Mouse (Mus musculus) liver, adult 2 months (tissue): ENCODE measurements around the gene Casp7. TPM values are rescaled to one million over a fixed set of nuclear protein-coding genes. Genes with fewer than 3 reads are reported as not detected.

ENCODE experiments used
- DNase-seq: peaks from one replicate; pipeline ENCODE4 v3.0.0-alpha.2; 2011; ENCODE audit warnings: low read depth, low spot score; ENCODE audit errors: extremely low read depth
- H3K27ac ChIP-seq: fragments of 200-500 bp; replicated peaks from 2 replicates; pipeline ENCODE4 v1.5.1; 2012; ENCODE audit warnings: low read depth, mild to moderate bottlenecking, control low read depth, inconsistent platforms, low read length; ENCODE audit not compliant: insufficient read depth
- H3K27me3 ChIP-seq: fragments of 200-500 bp; 2 replicates; pipeline ENCODE4 v1.6.1; 2012; ENCODE audit warnings: mild to moderate bottlenecking, moderate library complexity, low read length, inconsistent platforms; ENCODE audit not compliant: control insufficient read depth, insufficient read depth
- H3K36me3 ChIP-seq: fragments of 200-500 bp; 2 replicates; pipeline ENCODE4 v1.6.1; 2012; ENCODE audit warnings: low read length, inconsistent platforms; ENCODE audit not compliant: control insufficient read depth, insufficient read depth
- H3K4me1 ChIP-seq: fragments of 200-500 bp; 2 replicates; pipeline ENCODE4 v1.6.1; 2011; ENCODE audit warnings: low read length; ENCODE audit not compliant: control insufficient read depth, insufficient read depth
- H3K4me3 ChIP-seq: fragments of 200-500 bp; 2 replicates; pipeline ENCODE4 v1.5.1; 2011; ENCODE audit warnings: low read depth, mild to moderate bottlenecking, control low read depth, low read length, moderate library complexity; ENCODE audit not compliant: insufficient read depth
- H3K79me2 ChIP-seq: fragments of 200-500 bp; 2 replicates; pipeline ENCODE4 v1.6.1; 2012; ENCODE audit warnings: inconsistent platforms, mild to moderate bottlenecking, low read length, moderate library complexity; ENCODE audit not compliant: control insufficient read depth, insufficient read depth
- H3K9ac ChIP-seq: fragments of 200-500 bp; 2 replicates; pipeline ENCODE4 v1.6.1; 2012; ENCODE audit warnings: low read depth, mild to moderate bottlenecking, control low read depth, inconsistent platforms, low read length
- CTCF ChIP-seq: fragments of 200-500 bp; IDR thresholded peaks from 2 replicates; pipeline ENCODE4 v1.5.1; 2011; ENCODE audit warnings: low read depth, low read length, control low read depth
- POLR2A ChIP-seq: fragments of 200-500 bp; IDR thresholded peaks from 2 replicates; pipeline ENCODE4 v1.6.1; 2011; ENCODE audit warnings: low read length, control low read depth; ENCODE audit not compliant: insufficient read depth; ENCODE audit errors: extremely low read depth
- WGBS: fragments of 180-500 bp; shearing (Covaris S2); methylation state at CpG from one replicate; pipeline ENCODE4 v1.1.7; 2018; 5-methylcytosine and 5-hydroxymethylcytosine counted together
- polyA plus RNA-seq: library from polyadenylated mRNA; depleted of rRNA; stranded (reverse); fragments of >200 nt; gene quantifications from 2 replicates; pipeline ENCODE4 v1.2.3, GENCODE M21; 2012
- total RNA-seq: library from RNA; depleted of rRNA; stranded (reverse); fragments of >200 nt; gene quantifications from 2 replicates; pipeline ENCODE4 v1.2.3, GENCODE M21; 2014

Casp7 gene
- total and polyA plus RNA-seq, 2 experiments = 15.8 to 38.8 TPM

DNA sequence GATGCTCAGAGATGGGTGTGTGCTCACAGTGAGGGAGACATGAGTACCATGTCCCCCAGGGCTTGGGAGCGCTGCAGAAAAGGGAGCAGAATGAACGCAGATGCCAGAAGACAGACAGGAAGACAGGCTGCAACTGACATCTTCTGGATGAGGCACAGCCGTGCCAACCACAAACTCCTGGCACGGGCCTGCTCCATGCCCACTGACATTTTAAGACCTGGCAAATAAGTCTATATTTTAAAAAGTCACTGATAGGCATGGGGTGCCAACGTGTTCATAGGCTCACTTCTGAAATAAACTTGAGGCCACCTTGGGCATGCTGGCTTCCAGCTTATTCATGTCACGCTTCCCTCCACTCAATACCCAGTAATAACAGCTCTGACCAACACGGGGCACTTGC is 28.0 kb upstream of the Casp7 start:
- Histone ChIP-seq H3K9ac (no peak overlapping the region), H3K27me3 (no peaks in the 10 kb centered on the region), H3K4me3 (no peak overlapping the region), H3K27ac (no peak overlapping the region), H3K4me1 (no peaks in the 10 kb centered on the region), H3K79me2 (no peaks in the 10 kb centered on the region), H3K36me3 (no peaks in the 10 kb centered on the region)
- no peak for DNase-seq
- WGBS = 93% methylated on average over 7 of the region's 7 CpGs
- TF ChIP-seq POLR2A (no peak), CTCF (no peak)

- no peaks in the 10 kb centered on the region for H3K36me3 ChIP-seq
- H3K4me1 ChIP-seq = no peaks in the 10 kb centered on the region
- no peak for TF ChIP-seq CTCF
- TF ChIP-seq POLR2A = no peak
- H3K27ac ChIP-seq = no peak overlapping the region
- no peak overlapping the region for H3K4me3 ChIP-seq
- H3K9ac ChIP-seq = no peak overlapping the region
- no peak for DNase-seq
- no peaks in the 10 kb centered on the region for H3K27me3 ChIP-seq
- H3K79me2 ChIP-seq = no peaks in the 10 kb centered on the region
- WGBS = 60% methylated on average over 6 of the region's 6 CpGs
These were observed 26.4 kb upstream of the Casp7 start for GRCm38 (mm10) chr19:56370389-56371150.

GRCm38 (mm10) chr19:56372226-56372625 is 24.7 kb upstream of the Casp7 start:
- H3K27me3 ChIP-seq = no peaks in the 10 kb centered on the region
- no peak for DNase-seq
- no peak overlapping the region for H3K9ac ChIP-seq
- H3K4me3 ChIP-seq = no peak overlapping the region
- H3K79me2 ChIP-seq = no peaks in the 10 kb centered on the region
- H3K27ac ChIP-seq = no peak overlapping the region
- TF ChIP-seq POLR2A (no peak), CTCF (no peak)
- H3K36me3 ChIP-seq = no peaks in the 10 kb centered on the region
- 93% methylated on average over 7 of the region's 7 CpGs for WGBS
- no peaks in the 10 kb centered on the region for H3K4me1 ChIP-seq

DNA sequence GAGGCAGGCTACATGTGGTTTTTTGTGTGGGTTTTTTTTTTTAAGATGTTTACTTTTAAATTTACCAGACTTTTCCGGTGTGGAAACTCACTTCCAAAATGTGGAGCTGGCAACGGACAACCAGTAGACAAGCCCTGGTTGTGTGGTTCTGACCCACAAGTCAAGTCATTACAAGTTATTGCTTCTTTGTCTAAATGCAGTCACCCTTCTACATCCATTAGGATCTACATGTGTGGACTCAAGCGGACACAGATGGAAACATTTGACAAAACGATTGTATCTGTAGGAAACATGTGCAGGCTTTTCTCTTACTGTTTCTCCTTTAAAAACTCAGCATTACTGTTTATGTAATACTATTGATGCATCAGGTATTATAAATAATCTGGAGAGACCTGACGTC is 23.7 kb upstream of the Casp7 start:
- no peak overlapping the region for H3K27ac ChIP-seq
- no peak overlapping the region for H3K4me3 ChIP-seq
- H3K36me3 ChIP-seq = no peaks in the 10 kb centered on the region
- no peak overlapping the region for H3K9ac ChIP-seq
- no peak for DNase-seq
- H3K27me3 ChIP-seq = no peaks in the 10 kb centered on the region
- 91% methylated on average over 5 of the region's 5 CpGs for WGBS
- no peaks in the 10 kb centered on the region; the same call in 1 of the 2 replicates for H3K4me1 ChIP-seq
- TF ChIP-seq POLR2A = no peak
- no peaks in the 10 kb centered on the region for H3K79me2 ChIP-seq

DNA sequence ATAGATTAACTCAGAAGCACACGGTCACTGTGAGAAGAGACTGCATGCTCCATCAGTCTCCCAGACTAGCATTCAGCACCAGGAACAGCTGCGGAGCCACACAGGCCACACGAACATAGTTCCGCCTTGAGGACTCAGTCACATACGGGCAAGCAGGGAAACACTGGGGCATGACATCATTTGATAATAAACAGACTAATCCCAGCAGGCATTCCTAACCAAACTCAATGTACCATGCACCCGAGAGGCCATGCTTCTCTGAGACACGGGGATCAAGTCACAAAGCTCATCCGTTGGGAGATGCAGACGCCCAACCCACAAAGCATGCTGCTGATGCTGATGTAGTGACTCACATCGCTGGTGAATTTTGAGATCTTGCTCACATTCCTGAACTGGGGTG is 22.9 kb upstream of the Casp7 start:
- no peak for TF ChIP-seq CTCF
- TF ChIP-seq POLR2A = no peak
- no peak overlapping the region for H3K9ac ChIP-seq
- H3K27me3 ChIP-seq = no peaks in the 10 kb centered on the region
- H3K27ac ChIP-seq = no peak overlapping the region
- no peak for DNase-seq
- no peak overlapping the region for H3K4me3 ChIP-seq
- no peaks in the 10 kb centered on the region for H3K79me2 ChIP-seq
- no peaks in the 10 kb centered on the region; the same call in 1 of the 2 replicates for H3K4me1 ChIP-seq
- no peaks in the 10 kb centered on the region for H3K36me3 ChIP-seq
- 82% methylated on average over 10 of the region's 10 CpGs for WGBS

DNA sequence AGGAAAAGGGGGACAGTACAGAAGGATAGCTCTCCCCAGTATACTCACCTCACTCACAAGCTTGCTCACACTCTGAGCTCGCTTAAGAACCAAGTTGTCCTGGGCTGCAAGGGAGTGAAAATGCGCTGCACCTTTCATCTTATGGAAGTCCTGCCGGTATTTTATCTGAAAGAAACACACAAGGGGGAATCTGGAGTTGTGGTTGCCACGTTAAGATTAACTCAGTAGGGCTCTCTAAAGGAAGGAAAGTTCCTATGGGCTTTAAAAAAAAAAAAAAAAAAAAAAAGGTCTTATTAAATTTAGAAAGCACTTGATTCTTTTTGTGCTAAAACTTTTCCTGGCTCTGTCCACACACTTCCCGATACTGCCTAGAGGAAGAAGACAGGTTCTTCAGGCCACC is 18.9 kb upstream of the Casp7 start:
- Histone ChIP-seq H3K4me1 (no peaks in the 10 kb centered on the region; the same call in 1 of the 2 replicates), H3K4me3 (no peak overlapping the region), H3K27me3 (no peaks in the 10 kb centered on the region), H3K79me2 (no peaks in the 10 kb centered on the region), H3K9ac (no peak overlapping the region), H3K27ac (no peak overlapping the region), H3K36me3 (no peaks in the 10 kb centered on the region)
- 79% methylated on average over 5 of the region's 5 CpGs for WGBS
- TF ChIP-seq POLR2A (no peak), CTCF (no peak)
- DNase-seq = no peak
